Mouse (Mus musculus): Measurements from ENCODE around the gene Abca3.
A peak's percentile ranks its signal among the peaks of the same experiment; 100 is the strongest.

Abca3 gene

GRCm38 (mm10) chr17:24351760-24352357 is at the start of gene Abca3:
TSS of gene Abca3 (plus strand) at chr17:24351950.
- peak; percentile 96 to 97 for DNase-seq (ENCODE audit: low spot score in 2 of 2)

GRCm38 (mm10) chr17:24307500-24307899 is 44.2 kb upstream of the Abca3 start:
- DNase-seq (ENCODE audit: low spot score in 2 of 2): peak; percentile 5 to 34

GRCm38 (mm10) chr17:24320826-24321225 is 30.9 kb upstream of the Abca3 start:
- peak; percentile 11 to 31 for DNase-seq (ENCODE audit: low spot score in 2 of 2)

DNA sequence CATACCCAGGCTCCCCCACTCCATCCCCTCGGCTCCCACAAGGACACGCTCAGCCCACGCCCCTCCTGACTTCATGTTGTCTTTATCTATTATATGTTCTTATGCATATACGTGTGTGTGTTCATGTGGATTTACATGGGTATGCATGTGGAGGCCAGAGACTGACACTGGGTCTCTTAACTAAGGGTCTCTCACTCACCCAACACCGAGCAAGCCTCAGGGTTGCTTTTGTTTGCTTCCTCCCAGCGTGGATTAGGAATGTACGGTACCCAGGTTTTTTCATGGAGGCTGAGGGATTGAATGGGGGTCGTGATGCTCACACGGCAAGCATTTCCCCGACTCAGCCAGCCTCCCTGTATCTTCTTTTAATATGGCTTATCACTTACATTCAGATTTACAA is 26.7 kb upstream of the Abca3 start:
- DNase-seq (ENCODE audit: low spot score in 2 of 2): no peak

- DNase-seq (ENCODE audit: low spot score in 2 of 2): no peak
Observed at GRCm38 (mm10) chr17:24327656-24328055, 24.1 kb upstream of the Abca3 start.

DNA sequence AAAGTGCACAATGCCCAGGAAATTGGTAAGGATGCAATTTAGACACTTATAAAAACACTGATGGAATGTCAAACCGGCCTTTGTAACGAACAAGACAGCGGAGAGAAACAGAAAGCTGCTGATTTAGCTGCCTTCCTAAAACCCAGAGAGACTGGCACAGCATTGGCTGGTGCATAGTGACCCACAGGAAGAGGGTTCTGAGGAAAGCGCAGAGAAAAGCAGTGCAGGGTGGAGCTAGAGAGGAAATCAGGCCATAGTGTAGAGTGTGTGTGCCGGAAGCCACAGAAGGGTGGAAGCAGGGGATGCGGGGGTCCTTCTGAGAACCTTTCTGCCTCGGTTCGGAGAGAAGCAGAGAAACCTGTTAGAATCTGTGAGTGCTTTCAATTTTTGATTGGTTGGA is 7.1 kb upstream of the Abca3 start:
- no peak for DNase-seq (ENCODE audit: low spot score in 2 of 2)

DNA sequence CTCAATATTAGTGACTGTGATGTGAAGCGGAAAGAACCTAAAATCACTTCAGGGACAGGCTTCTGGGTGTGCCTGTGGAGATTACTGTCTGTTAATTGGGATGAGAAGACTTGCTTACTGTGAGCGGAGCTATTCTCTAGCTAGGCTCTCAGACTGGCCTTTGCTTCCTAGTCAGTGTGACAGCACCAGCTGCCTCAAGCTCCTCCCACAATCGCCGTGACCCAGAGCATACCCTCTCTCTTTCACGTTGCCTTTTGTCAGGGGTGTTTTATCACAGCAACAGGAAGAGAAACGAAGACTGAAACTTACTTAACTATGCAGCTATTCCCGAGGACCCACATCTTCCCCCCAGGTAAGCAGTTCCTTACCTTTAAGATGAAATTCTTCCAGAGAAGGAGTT is 4.9 kb upstream of the Abca3 start:
- DNase-seq (ENCODE audit: low spot score in 2 of 2): no peak

DNA sequence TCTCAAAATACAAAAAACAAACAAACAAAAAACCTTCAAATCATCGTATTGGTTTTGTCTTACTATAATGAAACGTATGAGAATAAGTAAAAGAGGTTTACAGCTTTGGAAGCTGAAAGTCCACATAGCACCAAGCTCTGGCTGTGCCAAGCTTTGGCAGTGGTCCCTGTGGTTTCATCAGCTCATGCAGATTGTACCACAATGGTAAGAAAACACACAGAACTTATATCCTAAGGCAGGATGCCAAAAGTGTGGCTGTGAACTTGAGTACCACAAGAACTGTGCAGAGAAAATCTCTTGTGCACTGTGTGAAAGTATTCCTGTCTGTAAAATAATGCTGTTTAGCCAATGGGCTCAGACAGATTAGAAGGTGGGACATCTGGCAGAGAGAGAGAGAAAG is 2.6 kb upstream of the Abca3 start:
- no peak for DNase-seq (ENCODE audit: low spot score in 2 of 2)

- DNase-seq (ENCODE audit: low spot score in 2 of 2): peak in 1 of 2 experiments; percentile 16
Observed at GRCm38 (mm10) chr17:24350926-24351759, 607 bp upstream of the Abca3 start, which contains the start of gene Abca17. TSS of gene Abca17 (minus strand) at chr17:24351068.

- DNase-seq (ENCODE audit: low spot score in 2 of 2): peak in 1 of 2 experiments; percentile 34
Observed at GRCm38 (mm10) chr17:24352370-24353194, 832 bp downstream of the Abca3 start.

DNA sequence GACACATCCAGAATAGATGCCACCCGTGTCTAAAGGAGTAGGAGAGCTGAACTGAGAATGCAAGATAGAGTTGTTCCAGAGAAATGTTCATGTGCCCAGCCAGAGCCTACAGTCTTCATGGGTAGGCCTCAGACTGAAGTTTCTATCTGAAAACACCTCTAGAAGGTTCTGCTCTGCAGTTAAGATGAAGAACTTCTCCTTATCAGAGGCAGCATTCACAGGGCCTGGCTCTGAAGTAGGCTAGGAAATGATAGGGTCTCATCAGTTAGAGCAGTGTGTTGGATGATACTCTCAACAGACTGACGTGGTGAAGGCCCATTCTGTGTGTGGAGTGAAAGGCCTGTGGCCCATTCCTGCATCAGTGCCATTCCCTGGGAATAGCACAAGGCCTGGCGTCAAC is 2.2 kb downstream of the Abca3 start:
- no peak for DNase-seq (ENCODE audit: low spot score in 2 of 2)

DNA sequence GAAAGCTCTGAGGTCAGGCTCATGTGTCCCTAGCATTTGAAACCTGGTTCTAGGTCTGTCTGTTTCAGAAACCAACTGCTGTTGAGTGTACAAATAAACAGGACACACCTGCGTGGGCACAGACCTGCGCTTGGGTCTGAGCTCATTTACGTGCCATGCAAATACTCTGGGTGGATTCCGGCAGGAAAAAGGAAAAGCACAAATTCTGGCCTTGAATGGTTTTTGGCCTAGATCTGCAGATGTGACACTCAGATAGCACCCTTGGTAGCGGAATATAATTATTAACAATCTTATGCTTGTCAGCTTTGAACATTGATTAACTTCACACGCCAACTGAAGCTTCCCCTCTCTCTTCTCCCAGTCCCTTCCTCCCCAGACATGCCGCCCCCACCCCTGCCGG is 3.5 kb downstream of the Abca3 start:
- DNase-seq (ENCODE audit: low spot score in 2 of 2): no peak

- DNase-seq (ENCODE audit: low spot score in 2 of 2): no peak
Observed at GRCm38 (mm10) chr17:24359006-24359405, 7.3 kb downstream of the Abca3 start.

GRCm38 (mm10) chr17:24359903-24360302 is 8.2 kb downstream of the Abca3 start:
- no peak for DNase-seq (ENCODE audit: low spot score in 2 of 2)

DNA sequence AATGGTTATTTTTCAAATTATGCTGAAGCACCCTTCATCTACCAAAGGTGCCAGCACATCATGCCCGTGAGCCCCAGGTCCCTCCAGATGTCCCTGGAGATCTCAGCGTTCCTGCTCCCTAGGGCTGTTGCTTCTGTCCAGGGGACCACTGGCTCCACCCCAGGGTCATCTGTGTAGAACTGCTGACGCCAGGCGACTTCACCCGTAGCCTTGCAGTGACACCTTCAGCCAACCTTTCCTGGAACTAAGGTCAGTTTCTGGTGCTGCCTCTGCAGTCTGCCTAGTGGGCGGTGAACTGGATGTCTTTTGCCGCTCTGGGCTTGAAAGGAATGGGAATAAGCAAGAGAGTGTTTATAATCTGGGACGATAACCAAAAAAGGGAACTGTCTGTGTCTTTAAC is 9.1 kb downstream of the Abca3 start:
- DNase-seq (ENCODE audit: low spot score in 2 of 2): no peak

DNA sequence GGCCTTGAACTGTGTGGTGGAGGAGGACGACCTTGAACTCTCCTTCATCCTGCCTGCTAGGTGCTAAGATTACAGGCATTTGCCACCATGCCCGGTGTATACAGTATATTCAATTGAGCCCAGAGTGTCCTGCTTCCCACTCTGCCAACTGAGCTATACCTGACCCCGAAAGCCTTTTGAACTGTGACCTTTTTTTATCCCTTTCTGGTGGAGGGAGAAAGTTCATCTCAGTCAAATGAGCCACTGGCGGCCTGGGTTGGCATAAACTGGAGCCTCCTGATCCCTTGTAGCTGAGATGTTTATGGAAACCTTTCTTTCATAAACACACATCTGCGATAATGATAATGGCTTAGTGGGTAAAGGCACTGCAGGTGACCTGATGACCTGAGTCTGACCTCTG is 9.5 kb downstream of the Abca3 start:
- DNase-seq (ENCODE audit: low spot score in 2 of 2): no peak

- DNase-seq (ENCODE audit: low spot score in 2 of 2): no peak
Observed at GRCm38 (mm10) chr17:24362527-24362926, 10.8 kb downstream of the Abca3 start.

DNA sequence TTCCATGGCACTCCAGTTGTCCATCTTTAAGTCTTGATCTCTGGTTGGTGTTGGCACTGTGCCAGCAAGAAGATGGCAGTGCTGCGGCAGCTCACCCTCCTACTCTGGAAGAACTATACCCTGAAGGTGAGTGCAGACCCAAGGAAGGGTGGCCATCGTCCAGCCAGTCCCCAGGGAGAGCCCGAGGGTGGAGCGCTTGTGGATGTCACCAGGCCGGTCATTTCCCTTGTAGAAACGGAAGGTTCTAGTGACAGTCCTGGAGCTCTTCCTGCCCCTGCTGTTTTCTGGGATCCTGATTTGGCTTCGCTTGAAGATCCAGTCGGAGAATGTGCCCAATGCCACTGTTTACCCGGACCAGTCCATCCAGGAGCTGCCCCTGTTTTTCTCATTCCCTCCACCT is 12.7 kb downstream of the Abca3 start:
- DNase-seq (ENCODE audit: low spot score in 2 of 2): no peak

DNA sequence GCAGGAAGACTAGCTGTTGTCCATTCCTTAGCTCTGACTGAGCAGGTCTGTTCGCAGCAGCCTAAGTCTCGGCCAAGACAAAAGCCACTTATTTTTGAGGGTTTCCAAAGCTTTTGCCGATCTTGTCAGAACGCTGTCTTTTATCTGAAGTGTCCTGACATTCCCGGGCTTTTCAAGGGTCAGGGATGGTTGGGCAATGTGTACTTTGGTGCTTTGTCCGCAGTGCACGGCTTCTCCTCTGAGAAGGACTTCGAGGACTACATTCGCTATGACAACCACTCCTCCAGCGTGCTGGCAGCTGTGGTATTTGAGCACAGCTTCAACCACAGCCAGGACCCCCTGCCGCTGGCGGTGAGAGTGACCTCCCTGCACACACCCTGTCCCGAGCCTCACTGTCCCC is 14.1 kb downstream of the Abca3 start:
- no peak for DNase-seq (ENCODE audit: low spot score in 2 of 2)

DNA sequence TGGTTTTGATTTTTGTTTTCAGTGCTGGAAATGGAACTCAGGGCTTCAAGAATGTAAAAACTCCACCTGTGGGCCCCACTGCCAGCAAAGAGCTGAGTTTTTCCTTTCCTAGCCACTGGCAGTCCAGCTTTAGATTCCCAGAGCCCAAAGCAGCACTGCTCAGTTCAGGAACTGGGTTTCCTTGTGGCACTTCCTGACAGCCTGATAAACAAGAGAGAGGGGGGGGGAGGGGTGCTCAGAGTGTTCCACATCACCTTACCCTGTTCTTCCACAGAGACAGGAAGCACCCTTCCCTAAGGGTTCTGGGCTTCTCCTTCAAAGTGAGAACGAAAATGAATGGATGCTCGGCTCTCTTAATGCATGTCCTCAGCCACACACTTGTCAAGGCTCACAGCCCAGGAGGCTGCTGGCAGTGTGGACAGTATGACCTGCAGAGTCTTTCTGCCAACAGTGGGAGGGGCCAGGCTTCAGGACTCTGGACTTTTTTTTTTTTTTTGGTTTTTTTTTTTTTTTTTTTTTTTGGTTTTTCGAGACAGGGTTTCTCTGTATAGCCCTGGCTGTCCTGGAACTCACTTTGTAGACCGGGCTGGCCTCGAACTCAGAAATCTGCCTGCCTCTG is 23.5 kb downstream of the Abca3 start:
- no peak for DNase-seq (ENCODE audit: low spot score in 2 of 2)

DNA sequence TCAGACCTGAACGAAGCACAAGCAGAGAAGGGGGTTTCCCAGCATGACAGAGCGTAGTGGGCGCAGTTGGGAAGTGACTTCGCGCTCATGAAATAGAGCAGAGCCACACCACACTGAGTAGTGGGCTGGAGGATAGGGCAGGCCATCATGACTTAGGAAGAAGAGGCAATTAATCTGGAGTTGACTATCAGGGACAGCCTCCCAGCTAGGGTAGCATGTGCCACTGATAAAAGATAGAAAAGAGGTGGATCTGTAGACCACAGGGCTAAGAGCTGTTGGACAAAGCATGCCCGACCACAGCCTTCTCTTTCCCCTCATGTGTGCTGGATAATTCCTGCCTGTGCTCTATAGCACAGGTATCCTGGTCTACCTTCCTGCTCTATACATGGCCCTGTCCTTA is 24.1 kb downstream of the Abca3 start:
- no peak for DNase-seq (ENCODE audit: low spot score in 2 of 2)

DNA sequence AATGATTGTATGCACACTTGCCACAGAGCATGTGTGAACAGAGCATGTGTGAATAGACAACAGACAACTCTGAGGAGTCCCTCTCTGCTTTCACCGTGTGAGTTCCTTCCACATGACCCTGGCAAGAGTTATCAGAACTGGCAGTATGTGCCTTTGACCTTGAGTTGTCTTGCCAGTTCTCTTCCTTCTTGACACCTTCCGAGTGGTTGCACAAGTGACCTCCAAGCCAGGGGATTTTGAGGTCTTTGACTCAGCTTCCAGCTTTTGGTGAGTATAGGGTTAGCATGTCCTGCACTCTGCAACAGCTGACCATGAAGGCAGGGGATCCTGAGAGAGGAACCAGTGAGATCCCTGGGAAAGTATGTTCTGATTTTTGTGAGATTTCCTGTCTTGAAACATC is 26.7 kb downstream of the Abca3 start:
- DNase-seq (ENCODE audit: low spot score in 2 of 2): no peak
